Mouse (Mus musculus) CH12F3 (cell line): ENCODE results near the gene Qser1.
"Not testable (repeated sequence)": the region's sequence is repeated elsewhere in the genome, so short reads cannot be mapped to it uniquely, and the experiment has no call there.

Experiments used
- in situ Hi-C: fragments of 300-500 bp; cut with MboI; formaldehyde crosslinking; loops from 2 replicates; pipeline ENCODE4 v1.14.3; 2020; ENCODE audit warnings: low sequenced_read_pairs

The Qser1 gene

GRCm38 (mm10) chr2:104816371-104816827 is at the start of gene Qser1:
TSS of gene Qser1 (minus strand) at chr2:104816760.
- in situ Hi-C loops = no loop called here

- in situ Hi-C loops = no loop called here
These were observed 47.8 kb upstream of the Qser1 start for GRCm38 (mm10) chr2:104864176-104864860.

- in situ Hi-C loops = no loop called here
These were observed 43.9 kb upstream of the Qser1 start for GRCm38 (mm10) chr2:104860426-104860825.

GRCm38 (mm10) chr2:104859060-104859459 is 42.5 kb upstream of the Qser1 start:
- in situ Hi-C loops = no loop called here

GRCm38 (mm10) chr2:104858083-104858482 is 41.5 kb upstream of the Qser1 start:
- in situ Hi-C loops = not testable (repeated sequence)

GRCm38 (mm10) chr2:104856218-104856617 is 39.7 kb upstream of the Qser1 start:
- in situ Hi-C loops = no loop called here

GRCm38 (mm10) chr2:104855732-104856131 is 39.2 kb upstream of the Qser1 start:
- in situ Hi-C loops = no loop called here

GRCm38 (mm10) chr2:104854836-104855235 is 38.3 kb upstream of the Qser1 start:
- in situ Hi-C loops = no loop called here

- in situ Hi-C loops = no loop called here
These were observed 36.0 kb upstream of the Qser1 start for GRCm38 (mm10) chr2:104852546-104852945.

- in situ Hi-C loops = no loop called here
These were observed 35.1 kb upstream of the Qser1 start for GRCm38 (mm10) chr2:104851686-104852085.

GRCm38 (mm10) chr2:104849991-104850359 is 33.4 kb upstream of the Qser1 start:
- in situ Hi-C loops = no loop called here

GRCm38 (mm10) chr2:104849276-104849990 is 32.9 kb upstream of the Qser1 start, which contains the start of gene Prrg4:
TSS of gene Prrg4 (minus strand) at chr2:104849876.
- in situ Hi-C loops = no loop called here

- in situ Hi-C loops = no loop called here
These were observed 31.9 kb upstream of the Qser1 start for GRCm38 (mm10) chr2:104848235-104849161.

GRCm38 (mm10) chr2:104847645-104848044 is 31.1 kb upstream of the Qser1 start:
- in situ Hi-C loops = no loop called here

- in situ Hi-C loops = no loop called here
These were observed 30.3 kb upstream of the Qser1 start for GRCm38 (mm10) chr2:104846638-104847414.

- in situ Hi-C loops = no loop called here
These were observed 26.0 kb upstream of the Qser1 start for GRCm38 (mm10) chr2:104842559-104842958.

GRCm38 (mm10) chr2:104841736-104842135 is 25.2 kb upstream of the Qser1 start:
- in situ Hi-C loops = no loop called here

GRCm38 (mm10) chr2:104840974-104841373 is 24.4 kb upstream of the Qser1 start:
- in situ Hi-C loops = no loop called here

GRCm38 (mm10) chr2:104832486-104832885 is 15.9 kb upstream of the Qser1 start:
- in situ Hi-C loops = no loop called here

- in situ Hi-C loops = no loop called here
These were observed 9.6 kb upstream of the Qser1 start for GRCm38 (mm10) chr2:104826191-104826590.
